Mouse (Mus musculus) bone marrow macrophage, adult 2 months (primary cell): ENCODE results near the gene Rxra.

Experiments
- CTCF ChIP-seq: IDR thresholded peaks from 2 replicates; pipeline ENCODE4 v1.5.1; 2012; ENCODE audit warnings: low read depth, mild to moderate bottlenecking, low read length, moderate library complexity
- POLR2A ChIP-seq: IDR thresholded peaks from 2 replicates; pipeline ENCODE4 v1.6.1; 2012; ENCODE audit warnings: mild to moderate bottlenecking, low read depth, low read length, borderline replicate concordance

- TF ChIP-seq CTCF (no peak), POLR2A (no peak)
Measured at GRCm38 (mm10) chr2:27687041-27687440, 10.8 kb downstream of the Rxra start.
